Mouse (Mus musculus) embryonic facial prominence, embryonic 15.5 days (tissue): ENCODE results near the gene Itpk1. TPM values are rescaled to one million over a fixed set of nuclear protein-coding genes. Genes with fewer than 3 reads are reported as not detected.

Source experiments
- ATAC-seq: fragments of 200-750 bp; cut with Nextera tagmentation; 2 replicates; pipeline ENCODE4 v1.8.0; 2017; ENCODE audit warnings: low read depth, moderate TSS enrichment; ENCODE audit not compliant: insufficient number of reproducible peaks, low FRiP score, low TSS enrichment
- H3K27ac ChIP-seq: fragments of 300-500 bp; sonication (generic); replicated peaks from 2 replicates; pipeline ENCODE4 v1.5.1; 2015; ENCODE audit warnings: mild to moderate bottlenecking, inconsistent platforms
- H3K27me3 ChIP-seq: fragments of 300-500 bp; sonication (generic); 2 replicates; pipeline ENCODE4 v1.6.1; 2015; ENCODE audit warnings: inconsistent platforms
- H3K36me3 ChIP-seq: fragments of 300-500 bp; sonication (generic); 2 replicates; pipeline ENCODE4 v1.6.1; 2015; ENCODE audit warnings: mild to moderate bottlenecking, inconsistent platforms
- H3K4me1 ChIP-seq: fragments of 300-500 bp; sonication (generic); 2 replicates; pipeline ENCODE4 v1.6.1; 2015; ENCODE audit warnings: inconsistent platforms
- H3K4me2 ChIP-seq: fragments of 300-500 bp; sonication (generic); replicated peaks from 2 replicates; pipeline ENCODE4 v1.6.1; 2015; ENCODE audit warnings: mild to moderate bottlenecking, inconsistent platforms
- H3K4me3 ChIP-seq: fragments of 300-500 bp; sonication (generic); replicated peaks from 2 replicates; pipeline ENCODE4 v1.5.1; 2015; ENCODE audit warnings: mild to moderate bottlenecking, inconsistent platforms
- H3K9ac ChIP-seq: fragments of 300-500 bp; sonication (generic); 2 replicates; pipeline ENCODE4 v1.6.1; 2015; ENCODE audit warnings: inconsistent platforms
- H3K9me3 ChIP-seq: fragments of 300-500 bp; sonication (generic); replicated peaks from 2 replicates; pipeline ENCODE4 v1.6.1; 2016; ENCODE audit warnings: inconsistent platforms
- WGBS: fragments of 180-500 bp; shearing (Covaris S2); methylation state at CpG from one replicate; pipeline ENCODE4 v1.1.7; 2015; 5-methylcytosine and 5-hydroxymethylcytosine counted together
- polyA plus RNA-seq: library from polyadenylated mRNA; unstranded; fragments of >200 nt; fragmentation: Nextera tagmentation; extraction: Ambion mirVana; gene quantifications from 2 replicates; pipeline ENCODE4 v1.2.1, GENCODE M21; 2015

The Itpk1 gene
- polyA plus RNA-seq, 1 experiment from 2014 or later = 13.6 TPM

- Histone ChIP-seq H3K9ac (no peak overlapping the region), H3K4me2 (peak overlapping the region; percentile 42), H3K9me3 (no peaks in the 10 kb centered on the region), H3K4me1 (peaks cover 21% of the 10 kb centered on the region), H3K27ac (peak overlapping the region; percentile 88), H3K36me3 (no peaks in the 10 kb centered on the region), H3K4me3 (peak overlapping the region; percentile 22), H3K27me3 (no peaks in the 10 kb centered on the region)
- ATAC-seq = peak; percentile 90
- WGBS = 34% methylated on average over 26 of the region's 26 CpGs
Measured at GRCm38 (mm10) chr12:102729855-102730797, 25.4 kb upstream of the Itpk1 start.

GRCm38 (mm10) chr12:102725761-102726175, 21.0 kb upstream of the Itpk1 start:
- H3K9ac ChIP-seq = no peak overlapping the region
- no peaks in the 10 kb centered on the region for H3K9me3 ChIP-seq
- H3K4me3 ChIP-seq = no peak overlapping the region
- no peaks in the 10 kb centered on the region for H3K27me3 ChIP-seq
- peaks cover 20% of the 10 kb centered on the region for H3K4me1 ChIP-seq
- no peak for ATAC-seq
- no peak overlapping the region for H3K4me2 ChIP-seq
- no peak overlapping the region for H3K27ac ChIP-seq
- 46% methylated on average over 7 of the region's 7 CpGs for WGBS
- no peaks in the 10 kb centered on the region for H3K36me3 ChIP-seq

- no peak for ATAC-seq
- peaks cover 14% of the 10 kb centered on the region for H3K4me1 ChIP-seq
- no peak overlapping the region for H3K27ac ChIP-seq
- no peak overlapping the region for H3K9ac ChIP-seq
- no peak overlapping the region for H3K4me3 ChIP-seq
- 88% methylated on average over 6 of the region's 6 CpGs for WGBS
- no peaks in the 10 kb centered on the region for H3K36me3 ChIP-seq
- H3K9me3 ChIP-seq = no peaks in the 10 kb centered on the region
- no peak overlapping the region for H3K4me2 ChIP-seq
- H3K27me3 ChIP-seq = no peaks in the 10 kb centered on the region
Measured at GRCm38 (mm10) chr12:102725146-102725545, 20.4 kb upstream of the Itpk1 start.

- Histone ChIP-seq H3K4me2 (no peak overlapping the region), H3K27me3 (no peaks in the 10 kb centered on the region)
- WGBS = 58% methylated on average over 6 of the region's 6 CpGs
Measured at GRCm38 (mm10) chr12:102723861-102724260, 19.1 kb upstream of the Itpk1 start.

GRCm38 (mm10) chr12:102722966-102723365, 18.2 kb upstream of the Itpk1 start:
- no peaks in the 10 kb centered on the region for H3K36me3 ChIP-seq
- no peak overlapping the region for H3K4me2 ChIP-seq
- H3K4me1 ChIP-seq = peaks cover 9% of the 10 kb centered on the region; the same call in 1 of the 2 replicates
- no peak overlapping the region for H3K9ac ChIP-seq
- H3K4me3 ChIP-seq = no peak overlapping the region
- no peak overlapping the region for H3K27ac ChIP-seq
- H3K27me3 ChIP-seq = no peaks in the 10 kb centered on the region
- ATAC-seq = no peak
- H3K9me3 ChIP-seq = no peaks in the 10 kb centered on the region
- 72% methylated on average over 8 of the region's 8 CpGs for whole genome bisulfite sequencing

More at GRCm38 (mm10) chr12:102723861-102724260, 19.1 kb upstream of the Itpk1 start:
- Histone ChIP-seq H3K4me1 (peaks cover 9% of the 10 kb centered on the region; the same call in 1 of the 2 replicates), H3K9ac (no peak overlapping the region), H3K4me3 (no peak overlapping the region), H3K36me3 (no peaks in the 10 kb centered on the region), H3K27ac (no peak overlapping the region), H3K9me3 (no peaks in the 10 kb centered on the region)
- ATAC-seq = no peak

- H3K27me3 ChIP-seq = no peaks in the 10 kb centered on the region
- H3K27ac ChIP-seq = no peak overlapping the region
- no peak for ATAC-seq
Measured at GRCm38 (mm10) chr12:102722451-102722850, 17.7 kb upstream of the Itpk1 start.

GRCm38 (mm10) chr12:102719552-102720315, 15.0 kb upstream of the Itpk1 start:
- 17% methylated on average over 13 of the region's 13 CpGs for WGBS
- Histone ChIP-seq H3K4me3 (0 out of 2 replicates have a peak overlapping the region, but pooled peaks have one; percentile 2), H3K4me1 (peaks cover 5% of the 10 kb centered on the region; the same call in 1 of the 2 replicates), H3K4me2 (peak overlapping the region; percentile 28; the same call in 1 of the 2 replicates), H3K27me3 (no peaks in the 10 kb centered on the region), H3K36me3 (no peaks in the 10 kb centered on the region), H3K9me3 (no peaks in the 10 kb centered on the region), H3K27ac (no peak overlapping the region), H3K9ac (no peak overlapping the region)
- ATAC-seq = no peak; the same call in 1 of the 2 replicates

More at GRCm38 (mm10) chr12:102722451-102722850, 17.7 kb upstream of the Itpk1 start:
- no peak overlapping the region for H3K4me2 ChIP-seq
- 43% methylated on average over 11 of the region's 11 CpGs for WGBS
- H3K9me3 ChIP-seq = no peaks in the 10 kb centered on the region
- no peak overlapping the region for H3K4me3 ChIP-seq
- no peaks in the 10 kb centered on the region for H3K36me3 ChIP-seq
- peaks cover 9% of the 10 kb centered on the region; the same call in 1 of the 2 replicates for H3K4me1 ChIP-seq
- no peak overlapping the region for H3K9ac ChIP-seq

GRCm38 (mm10) chr12:102714654-102715395, 10.1 kb upstream of the Itpk1 start:
- no peaks in the 10 kb centered on the region for H3K9me3 ChIP-seq
- H3K4me3 ChIP-seq = no peak overlapping the region
- no peak overlapping the region for H3K27ac ChIP-seq
- no peak overlapping the region for H3K9ac ChIP-seq
- no peaks in the 10 kb centered on the region for H3K36me3 ChIP-seq
- no peak overlapping the region for H3K4me2 ChIP-seq
- no peaks in the 10 kb centered on the region for H3K27me3 ChIP-seq
- no peak for ATAC-seq
- 81% methylated on average over 10 of the region's 10 CpGs for WGBS
- 0 out of 2 replicates have a peak, but pooled peaks cover 2% of the 10 kb centered on the region for H3K4me1 ChIP-seq

- Histone ChIP-seq H3K9ac (no peak overlapping the region), H3K36me3 (no peaks in the 10 kb centered on the region), H3K4me3 (no peak overlapping the region), H3K9me3 (no peaks in the 10 kb centered on the region), H3K27ac (no peak overlapping the region), H3K4me1 (0 out of 2 replicates have a peak, but pooled peaks cover 2% of the 10 kb centered on the region), H3K27me3 (no peaks in the 10 kb centered on the region), H3K4me2 (no peak overlapping the region)
- no peak for ATAC-seq
- WGBS = 69% methylated on average over 2 of the region's 2 CpGs
Measured at GRCm38 (mm10) chr12:102714116-102714515, 9.4 kb upstream of the Itpk1 start.

- no peak for ATAC-seq
- 57% methylated on average over 20 of the region's 20 CpGs for WGBS
- Histone ChIP-seq H3K4me1 (0 out of 2 replicates have a peak, but pooled peaks cover 2% of the 10 kb centered on the region), H3K9me3 (no peaks in the 10 kb centered on the region), H3K9ac (no peak overlapping the region), H3K4me3 (no peak overlapping the region), H3K4me2 (no peak overlapping the region), H3K27me3 (no peaks in the 10 kb centered on the region), H3K36me3 (no peaks in the 10 kb centered on the region), H3K27ac (no peak overlapping the region)
Measured at GRCm38 (mm10) chr12:102713153-102713865, 8.6 kb upstream of the Itpk1 start.
